Mouse (Mus musculus): ENCODE results near the gene Zfp319. TPM values are rescaled to one million over a fixed set of nuclear protein-coding genes. Genes with fewer than 3 reads are reported as not detected.

Zfp319 gene
- polyA plus RNA-seq, 1 experiment from 2014 or later = 0.97 TPM

DNA sequence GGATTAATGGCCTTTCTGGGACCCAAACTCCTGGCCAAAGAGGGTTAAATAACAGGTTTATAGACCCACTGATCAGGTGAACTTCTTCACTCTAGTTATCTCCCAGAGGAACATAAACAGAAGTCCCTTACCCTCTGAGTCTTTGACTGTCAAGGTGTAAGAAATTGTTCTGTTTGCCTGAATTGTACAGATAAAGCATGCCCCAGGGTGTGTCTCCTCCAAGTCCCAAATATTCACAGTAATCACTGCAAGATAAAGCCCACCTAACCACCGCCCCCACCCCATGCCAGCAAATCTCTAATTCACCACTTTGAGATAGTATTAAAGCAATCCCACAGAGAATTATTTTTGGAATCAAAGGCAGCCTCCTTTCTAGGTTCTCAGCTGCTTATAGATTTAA is 1.4 kb downstream of the Zfp319 start:
- Histone ChIP-seq H3K27me3 (ENCODE audit: insufficient read depth, low read length) (no peaks in the 10 kb centered on the region), H3K4me1 (ENCODE audit: insufficient read depth) (peaks cover 23% of the 10 kb centered on the region), H3K9ac (replicated peaks) (peak overlapping the region; percentile 89; the same call in 1 of the 2 replicates), H3K27ac (ENCODE audit: low read depth) (no peak overlapping the region), H3K4me2 (ENCODE audit: low read depth, low read length) (peak overlapping the region; percentile 85), H3K36me3 (replicated peaks; ENCODE audit: insufficient read depth, low read length) (peaks cover 34% of the 10 kb centered on the region), H3K9me3 (ENCODE audit: low read length) (no peaks in the 10 kb centered on the region), H3K4me3 (ENCODE audit: low read depth, low read length) (peak overlapping the region; percentile 70)
- DNase-seq (no peak), ATAC-seq (no peak)
- 59% methylated on average over 1 of the region's 1 CpGs for WGBS (ENCODE audit: insufficient replicate concordance)
- TF ChIP-seq CTCF (IDR thresholded peaks at IDR 0.05; ENCODE audit: low read depth) = no peak
- TF ChIP-seq EP300 (IDR thresholded peaks at IDR 0.05; ENCODE audit: low read depth) = no peak

DNA sequence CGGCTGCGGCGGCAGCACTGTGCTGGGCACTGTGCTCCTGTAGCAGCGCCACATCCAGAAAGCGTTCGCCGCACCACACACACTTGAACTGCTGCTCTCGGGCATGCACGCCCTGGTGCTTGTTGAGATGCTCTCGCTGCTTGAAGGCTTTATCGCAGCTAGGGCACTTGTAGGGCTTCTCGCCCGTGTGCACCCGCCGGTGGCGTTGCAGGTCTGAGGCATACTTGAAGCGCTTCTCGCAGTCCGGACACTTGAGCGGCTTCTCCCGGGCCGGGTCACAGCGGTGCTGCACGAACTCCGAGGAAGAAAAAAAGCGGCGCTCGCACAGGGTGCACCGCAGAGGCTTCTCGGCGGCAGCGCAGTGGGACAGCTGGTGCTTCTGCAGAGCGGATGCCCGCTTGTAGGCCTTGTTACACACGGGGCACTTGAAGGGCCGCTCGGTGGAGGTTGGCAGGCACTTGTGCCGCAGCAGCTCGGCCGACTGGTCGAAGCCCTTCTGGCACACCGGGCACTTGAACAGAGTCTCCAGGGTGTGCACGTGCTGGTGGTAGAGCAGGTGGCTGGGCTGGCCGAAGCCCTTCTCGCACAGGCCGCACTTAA is 3.8 kb downstream of the Zfp319 start:
- DNase-seq (no peak), ATAC-seq (no peak)
- TF ChIP-seq EP300 (IDR thresholded peaks at IDR 0.05; ENCODE audit: low read depth) = no peak
- no peak for TF ChIP-seq CTCF (IDR thresholded peaks at IDR 0.05; ENCODE audit: low read depth)
- Histone ChIP-seq H3K27me3 (ENCODE audit: insufficient read depth, low read length) (no peaks in the 10 kb centered on the region), H3K36me3 (replicated peaks; ENCODE audit: insufficient read depth, low read length) (peaks cover 34% of the 10 kb centered on the region), H3K9me3 (ENCODE audit: low read length) (no peaks in the 10 kb centered on the region), H3K9ac (replicated peaks) (no peak overlapping the region), H3K4me2 (ENCODE audit: low read depth, low read length) (no peak overlapping the region), H3K4me3 (ENCODE audit: low read depth, low read length) (no peak overlapping the region), H3K27ac (ENCODE audit: low read depth) (no peak overlapping the region), H3K4me1 (ENCODE audit: insufficient read depth) (peaks cover 22% of the 10 kb centered on the region)
- 93% methylated on average over 46 of the region's 46 CpGs for WGBS (ENCODE audit: insufficient replicate concordance)

DNA sequence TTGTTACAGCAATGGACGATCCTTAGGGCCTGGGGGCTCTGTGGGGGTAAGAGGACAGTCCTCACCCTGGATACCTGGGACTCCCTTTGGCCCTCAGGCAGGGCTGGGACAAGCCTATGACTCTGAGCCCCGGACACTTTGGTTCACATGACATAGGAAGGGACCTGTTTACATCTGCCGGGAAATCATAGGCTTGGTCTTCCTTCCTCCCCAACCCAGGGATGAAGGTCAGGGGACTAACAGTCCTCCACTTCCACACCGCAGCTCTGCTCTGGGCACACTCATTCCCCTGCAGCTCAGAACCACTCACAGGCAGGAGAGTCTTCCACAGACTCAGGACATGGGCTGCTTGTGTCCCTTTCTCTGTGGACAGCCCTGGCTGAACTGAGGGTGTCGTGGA is 4.9 kb downstream of the Zfp319 start:
- no peak for DNase-seq
- Histone ChIP-seq H3K9me3 (ENCODE audit: low read length) (no peaks in the 10 kb centered on the region), H3K36me3 (replicated peaks; ENCODE audit: insufficient read depth, low read length) (peaks cover 34% of the 10 kb centered on the region), H3K4me1 (ENCODE audit: insufficient read depth) (peaks cover 15% of the 10 kb centered on the region), H3K9ac (replicated peaks) (no peak overlapping the region), H3K27ac (ENCODE audit: low read depth) (no peak overlapping the region), H3K27me3 (ENCODE audit: insufficient read depth, low read length) (no peaks in the 10 kb centered on the region), H3K4me2 (ENCODE audit: low read depth, low read length) (no peak overlapping the region), H3K4me3 (ENCODE audit: low read depth, low read length) (no peak overlapping the region)
- 83% methylated on average over 5 of the region's 5 CpGs for WGBS (ENCODE audit: insufficient replicate concordance)
- TF ChIP-seq EP300 (IDR thresholded peaks at IDR 0.05; ENCODE audit: low read depth) = no peak
- no peak for TF ChIP-seq CTCF (IDR thresholded peaks at IDR 0.05; ENCODE audit: low read depth)
- ATAC-seq = no peak

DNA sequence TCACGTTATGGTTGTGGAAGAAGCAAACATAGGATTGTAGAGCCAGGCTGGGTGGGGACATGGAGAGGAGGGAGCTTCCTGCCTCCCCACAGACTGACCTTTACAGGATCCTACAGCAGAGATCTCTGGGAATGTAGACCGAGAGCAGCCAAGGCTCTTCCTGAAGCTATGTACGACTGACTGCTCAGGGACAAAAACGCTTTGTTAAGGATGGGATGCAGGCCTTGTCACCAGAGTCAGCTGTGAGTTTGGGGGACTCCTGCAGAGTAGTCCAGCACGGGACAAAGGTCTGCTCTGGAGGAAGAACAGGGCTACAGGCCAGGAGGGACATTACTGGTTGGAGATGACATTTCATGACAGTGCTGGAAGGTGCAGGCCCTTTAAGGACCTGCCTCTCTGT is 7.1 kb downstream of the Zfp319 start:
- Histone ChIP-seq H3K27ac (ENCODE audit: low read depth) (no peak overlapping the region), H3K9ac (replicated peaks) (no peak overlapping the region), H3K4me3 (ENCODE audit: low read depth, low read length) (no peak overlapping the region), H3K9me3 (ENCODE audit: low read length) (no peaks in the 10 kb centered on the region), H3K4me1 (ENCODE audit: insufficient read depth) (peaks cover 12% of the 10 kb centered on the region), H3K4me2 (ENCODE audit: low read depth, low read length) (no peak overlapping the region), H3K27me3 (ENCODE audit: insufficient read depth, low read length) (no peaks in the 10 kb centered on the region), H3K36me3 (replicated peaks; ENCODE audit: insufficient read depth, low read length) (peaks cover 33% of the 10 kb centered on the region)
- 66% methylated on average over 5 of the region's 5 CpGs for WGBS (ENCODE audit: insufficient replicate concordance)
- no peak for DNase-seq
- no peak for ATAC-seq
- no peak for TF ChIP-seq CTCF (IDR thresholded peaks at IDR 0.05; ENCODE audit: low read depth)
- no peak for TF ChIP-seq EP300 (IDR thresholded peaks at IDR 0.05; ENCODE audit: low read depth)

DNA sequence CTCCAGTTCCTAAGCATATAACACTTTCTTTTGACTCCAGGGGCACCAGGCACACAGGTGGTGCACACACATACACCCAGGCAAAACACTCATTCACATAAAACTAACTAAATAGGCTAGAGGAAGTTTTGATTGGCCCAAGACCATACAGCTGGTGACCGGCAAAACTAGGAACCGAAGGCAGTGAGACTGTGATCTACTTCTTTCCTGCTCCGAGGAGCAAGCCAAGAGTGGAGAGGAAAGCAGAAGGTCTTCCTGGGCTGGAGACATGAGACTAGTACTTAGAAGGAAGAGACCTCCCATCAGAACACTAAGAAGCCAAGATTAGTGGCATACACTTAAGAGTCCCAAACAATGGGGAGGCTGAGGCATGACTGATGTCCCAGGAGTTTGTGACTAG is 8.5 kb downstream of the Zfp319 start:
- ATAC-seq = no peak
- 66% methylated on average over 3 of the region's 3 CpGs for WGBS (ENCODE audit: insufficient replicate concordance)
- Histone ChIP-seq H3K9me3 (ENCODE audit: low read length) (no peaks in the 10 kb centered on the region), H3K27ac (ENCODE audit: low read depth) (no peak overlapping the region), H3K27me3 (ENCODE audit: insufficient read depth, low read length) (no peaks in the 10 kb centered on the region), H3K4me1 (ENCODE audit: insufficient read depth) (peaks cover 12% of the 10 kb centered on the region), H3K4me2 (ENCODE audit: low read depth, low read length) (no peak overlapping the region), H3K9ac (replicated peaks) (no peak overlapping the region), H3K4me3 (ENCODE audit: low read depth, low read length) (no peak overlapping the region), H3K36me3 (replicated peaks; ENCODE audit: insufficient read depth, low read length) (peaks cover 20% of the 10 kb centered on the region)
- TF ChIP-seq CTCF (IDR thresholded peaks at IDR 0.05; ENCODE audit: low read depth) (no peak), EP300 (IDR thresholded peaks at IDR 0.05; ENCODE audit: low read depth) (no peak)
- no peak for DNase-seq

DNA sequence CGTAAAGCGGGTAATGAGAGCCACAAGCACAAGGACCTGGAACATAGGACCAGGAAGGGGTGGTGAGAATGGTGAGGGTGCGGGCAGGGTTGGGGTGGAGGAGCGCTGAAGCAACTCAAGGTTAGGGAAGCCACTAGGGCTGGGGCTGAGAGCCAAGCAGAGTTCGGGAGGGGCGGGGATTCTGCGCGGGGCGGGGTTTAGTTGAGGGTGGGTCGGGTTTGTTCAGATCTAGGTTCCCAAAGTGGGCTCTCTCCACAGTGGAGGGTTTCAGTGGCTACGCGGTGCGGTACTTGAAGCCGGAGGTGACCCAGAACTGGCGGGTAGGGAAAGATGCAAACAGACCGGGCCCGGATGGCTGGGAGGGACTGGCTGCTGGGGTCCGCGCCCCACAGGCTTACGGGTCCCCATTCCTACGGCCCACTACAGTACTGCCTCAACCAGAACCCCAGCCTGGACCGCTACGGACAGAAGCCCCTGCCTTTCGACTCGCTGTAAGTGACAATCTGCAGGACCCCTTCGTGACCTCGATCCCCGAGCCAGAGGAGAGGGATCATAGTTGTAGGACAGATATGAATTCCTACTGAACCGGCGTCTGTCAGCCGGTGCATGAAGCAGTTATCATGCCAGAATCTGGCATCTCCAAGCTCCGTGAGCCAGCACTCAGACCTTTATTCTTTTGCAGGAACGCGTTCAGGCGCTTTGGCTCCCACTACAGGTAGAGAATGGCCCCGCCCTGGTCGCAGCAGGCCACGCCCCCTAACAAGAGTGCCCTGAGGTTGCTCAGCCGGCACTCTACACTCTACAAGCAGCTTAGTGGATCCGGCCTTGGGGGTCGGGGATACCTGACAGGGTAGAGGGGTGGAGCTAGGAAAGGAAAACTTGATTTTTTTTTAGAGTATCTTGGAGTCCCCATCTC is 11.3 kb downstream of the Zfp319 start:
- Histone ChIP-seq H3K36me3 (replicated peaks; ENCODE audit: insufficient read depth, low read length) (no peaks in the 10 kb centered on the region), H3K27me3 (ENCODE audit: insufficient read depth, low read length) (no peaks in the 10 kb centered on the region), H3K9me3 (ENCODE audit: low read length) (no peaks in the 10 kb centered on the region), H3K27ac (ENCODE audit: low read depth) (no peak overlapping the region), H3K4me3 (ENCODE audit: low read depth, low read length) (peak overlapping the region; percentile 38), H3K9ac (replicated peaks) (peak overlapping the region; percentile 12; the same call in 1 of the 2 replicates), H3K4me1 (ENCODE audit: insufficient read depth) (peaks cover 12% of the 10 kb centered on the region), H3K4me2 (ENCODE audit: low read depth, low read length) (peak overlapping the region; percentile 89)
- ATAC-seq (peak; percentile 75), DNase-seq (peak; percentile 76)
- TF ChIP-seq CTCF (IDR thresholded peaks at IDR 0.05; ENCODE audit: low read depth) (peak; percentile 48), EP300 (IDR thresholded peaks at IDR 0.05; ENCODE audit: low read depth) (no peak)
- WGBS (ENCODE audit: insufficient replicate concordance) = 3% methylated on average over 40 of the region's 41 CpGs
